Mouse (Mus musculus): ENCODE results near the gene Cers2.

Gene Cers2

GRCm38 (mm10) chr3:95290156-95290555, 24.4 kb upstream of the Cers2 start:
- DNase-seq = no peak

DNA sequence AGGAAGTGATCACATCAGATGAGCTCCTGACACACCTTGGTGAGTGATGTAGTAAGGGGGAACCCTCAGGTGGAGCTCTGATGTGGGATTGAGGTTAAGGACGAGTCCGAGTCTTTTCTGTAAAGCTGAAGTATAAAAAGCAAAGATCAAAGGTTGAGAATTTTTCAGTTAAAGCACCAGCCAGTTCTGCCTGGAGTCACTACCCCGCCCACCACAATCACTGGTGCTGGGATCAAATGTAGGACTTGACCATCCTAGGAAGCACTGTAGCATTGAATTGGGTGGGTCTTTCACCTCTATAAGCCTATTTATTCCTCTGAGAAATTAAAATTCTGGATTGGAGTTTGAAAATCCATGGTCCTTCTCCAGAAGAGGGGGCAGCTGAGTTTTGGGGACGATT, 23.6 kb upstream of the Cers2 start:
- DNase-seq = no peak

DNA sequence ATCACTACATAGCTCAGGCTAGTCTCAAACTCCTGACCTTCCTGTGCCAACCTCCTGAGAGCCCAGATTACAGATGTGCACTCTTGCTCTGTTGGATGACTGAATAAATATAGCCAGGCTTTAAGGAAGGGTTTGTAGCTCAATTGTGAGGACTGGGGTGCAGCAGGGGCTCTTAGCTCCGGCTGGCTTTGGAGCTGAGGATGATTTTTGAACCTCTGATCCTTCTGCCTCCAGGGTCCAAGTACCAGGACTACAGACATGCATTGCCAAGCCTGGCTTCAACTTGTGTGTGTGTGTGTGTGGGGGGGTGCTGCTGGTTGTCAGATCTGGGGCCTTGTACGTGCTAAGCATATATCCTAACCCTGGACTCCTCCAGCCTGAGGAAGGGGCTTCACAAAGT, 21.7 kb upstream of the Cers2 start:
- DNase-seq = no peak

- no peak for DNase-seq
Observed at GRCm38 (mm10) chr3:95293537-95293936, 21.1 kb upstream of the Cers2 start.

GRCm38 (mm10) chr3:95294316-95294715, 20.3 kb upstream of the Cers2 start:
- no peak for DNase-seq

DNA sequence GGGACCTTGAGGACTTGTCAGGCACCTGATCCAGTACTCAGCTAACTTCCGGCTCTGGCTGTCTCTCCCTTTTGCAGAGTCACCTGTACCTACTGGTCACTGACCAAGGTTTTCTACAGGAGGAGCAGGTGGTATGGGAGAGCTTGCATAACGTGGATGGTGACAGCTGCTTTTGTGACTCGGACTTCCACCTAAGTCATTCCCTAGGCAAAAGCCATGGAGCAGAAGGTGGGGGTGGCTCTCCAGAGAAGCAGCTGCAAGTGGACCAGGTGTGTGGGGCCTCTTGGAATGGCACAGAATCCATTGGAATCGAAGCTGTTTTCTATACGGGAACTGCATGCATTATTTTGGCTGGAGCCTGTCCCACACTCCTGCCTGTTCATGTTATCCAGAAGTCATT, 19.9 kb upstream of the Cers2 start:
- DNase-seq = no peak

DNA sequence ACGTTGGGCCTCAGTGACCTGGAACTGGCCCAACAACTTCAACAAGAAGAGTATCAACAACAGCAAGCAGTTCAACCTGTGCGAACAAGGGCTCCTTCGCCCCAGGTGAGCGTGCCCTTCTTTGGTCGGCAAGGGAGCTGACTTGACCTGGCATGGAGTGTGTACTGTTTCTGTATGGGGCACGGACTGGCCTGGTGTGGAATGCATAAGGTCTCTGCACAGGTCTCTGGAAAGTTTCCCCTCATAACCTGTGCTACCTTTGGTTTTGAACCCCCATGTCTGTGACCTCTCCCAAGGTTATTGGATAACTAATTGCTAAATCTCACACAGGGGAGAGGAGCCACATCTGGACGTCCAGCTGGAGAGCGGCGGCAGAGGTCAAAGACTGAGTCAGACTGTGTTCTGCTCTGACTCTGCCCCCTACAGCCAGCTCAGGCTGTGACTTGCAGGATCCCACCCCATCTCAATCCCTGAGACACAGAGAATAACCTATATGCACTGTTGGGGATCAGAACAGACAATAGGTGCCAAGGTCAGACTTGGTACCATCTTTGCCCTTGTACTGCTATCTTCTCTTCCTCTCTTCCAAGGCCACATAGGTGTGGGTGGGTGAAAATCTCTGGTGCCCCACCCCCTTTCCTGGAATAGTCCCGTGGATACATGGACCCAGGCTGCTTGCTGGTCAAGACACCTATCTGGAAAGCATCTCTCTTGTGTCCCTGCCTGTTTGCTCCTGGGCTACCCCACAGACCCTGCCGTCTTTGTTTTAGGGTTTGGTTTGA, 19.1 kb upstream of the Cers2 start:
- DNase-seq = no peak

DNA sequence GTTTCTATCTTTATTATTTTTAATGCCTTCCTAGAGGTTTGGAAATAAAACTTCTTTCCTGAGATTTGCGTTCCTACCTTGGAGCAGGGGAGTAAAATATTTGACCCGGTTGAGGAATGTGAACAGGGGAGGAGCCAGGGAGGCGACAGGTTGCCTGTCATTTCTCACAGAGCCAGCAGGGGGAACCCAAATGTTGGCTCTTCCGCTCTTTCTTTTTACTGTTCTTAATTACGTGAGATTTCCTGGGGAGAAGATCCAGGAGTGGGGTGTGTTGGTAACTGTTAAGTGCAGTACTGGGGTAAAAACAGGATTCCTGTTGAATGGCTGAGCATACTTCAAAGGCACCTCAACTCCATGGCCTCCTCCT, 18.5 kb upstream of the Cers2 start:
- DNase-seq = peak; percentile 75

DNA sequence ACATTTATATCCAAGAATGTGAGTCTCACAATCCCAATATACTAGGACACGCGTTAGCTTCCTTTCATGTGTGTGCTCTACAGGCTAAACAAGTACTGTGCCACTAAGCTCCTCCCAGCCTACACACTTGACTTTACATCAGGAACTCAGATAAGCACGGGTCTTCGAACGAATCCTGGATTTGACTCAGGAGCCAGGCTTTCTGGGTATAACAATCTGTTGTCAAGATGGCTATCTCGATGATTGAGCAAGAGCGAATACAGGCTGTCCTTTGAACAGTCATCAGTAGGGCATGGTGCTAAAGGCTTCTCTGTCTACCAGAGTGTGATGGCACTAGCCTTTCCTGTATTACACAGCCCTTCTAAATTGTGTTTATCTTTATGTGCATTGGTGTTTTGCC, 16.6 kb upstream of the Cers2 start:
- no peak for DNase-seq

DNA sequence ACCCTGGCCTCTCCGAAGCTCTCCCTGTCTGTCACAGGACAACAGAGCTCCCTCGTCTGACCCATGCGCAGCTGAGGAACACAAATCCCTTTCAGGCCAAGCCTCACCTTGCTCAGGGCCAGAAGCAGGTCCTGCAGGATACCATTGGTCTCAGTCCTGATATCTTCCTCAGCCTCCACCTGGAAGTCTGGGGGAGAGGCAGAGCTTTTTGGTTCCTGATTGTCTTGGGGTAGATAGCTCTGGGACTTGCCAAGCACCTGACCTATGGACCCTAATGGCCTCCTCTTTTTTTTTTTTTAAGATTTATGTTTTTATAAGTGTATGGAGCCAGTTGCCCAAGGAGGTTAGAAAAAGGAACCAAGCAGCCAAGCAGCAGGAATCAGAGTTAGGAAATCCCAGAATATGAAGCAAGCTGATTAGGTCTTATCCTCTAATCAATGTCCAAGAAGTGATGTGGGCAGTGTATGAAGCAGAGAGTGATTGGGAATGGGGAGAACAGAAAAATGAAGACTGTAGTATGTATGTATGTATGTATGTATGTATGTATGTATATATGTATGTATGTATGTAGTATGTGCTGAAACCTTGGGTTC, 13.3 kb upstream of the Cers2 start:
- DNase-seq = no peak

DNA sequence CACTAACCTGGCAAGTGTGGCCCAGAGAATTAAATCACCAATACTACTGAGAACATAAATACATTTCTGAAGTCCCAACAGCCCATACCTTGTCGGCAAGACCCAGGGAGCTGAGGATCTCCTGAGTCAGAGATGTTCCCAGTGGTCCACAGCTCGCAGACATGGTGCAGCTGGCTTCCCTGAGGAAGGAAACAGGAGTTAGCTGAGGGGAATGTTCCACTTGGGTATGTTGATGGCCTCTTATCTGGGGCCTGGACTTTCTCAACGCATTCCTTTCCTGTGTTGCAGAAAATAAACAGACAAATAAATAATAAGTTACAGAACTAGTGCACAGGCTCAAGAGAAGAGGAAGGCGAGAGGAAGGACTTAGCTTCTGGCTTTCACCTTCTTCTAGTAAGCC, 8.3 kb upstream of the Cers2 start:
- no peak for DNase-seq

DNA sequence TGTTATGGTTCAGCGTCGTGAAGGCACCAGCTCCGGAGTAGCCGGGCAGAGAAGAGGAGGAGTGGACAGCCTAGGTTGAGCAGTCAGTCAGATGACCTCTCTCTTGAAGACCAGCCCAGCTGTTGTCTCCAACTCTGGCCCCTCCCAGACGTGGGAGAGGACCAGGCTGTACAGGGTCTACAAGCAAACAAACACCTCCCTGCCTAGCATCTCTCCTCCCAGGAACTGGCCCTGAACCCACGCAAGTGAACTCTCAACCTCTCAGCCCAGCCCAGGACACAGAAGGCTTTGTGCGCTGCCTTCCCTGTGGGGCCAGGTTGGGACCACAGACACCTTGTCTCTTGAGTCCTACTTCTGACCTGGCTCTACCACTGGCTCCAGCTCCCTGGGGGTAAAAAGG, 7.5 kb upstream of the Cers2 start, which contains the start of gene Anxa9:
Anxa9 (minus strand) TSS at position 77 of the 400 bp plus-strand sequence.
- no peak for DNase-seq

DNA sequence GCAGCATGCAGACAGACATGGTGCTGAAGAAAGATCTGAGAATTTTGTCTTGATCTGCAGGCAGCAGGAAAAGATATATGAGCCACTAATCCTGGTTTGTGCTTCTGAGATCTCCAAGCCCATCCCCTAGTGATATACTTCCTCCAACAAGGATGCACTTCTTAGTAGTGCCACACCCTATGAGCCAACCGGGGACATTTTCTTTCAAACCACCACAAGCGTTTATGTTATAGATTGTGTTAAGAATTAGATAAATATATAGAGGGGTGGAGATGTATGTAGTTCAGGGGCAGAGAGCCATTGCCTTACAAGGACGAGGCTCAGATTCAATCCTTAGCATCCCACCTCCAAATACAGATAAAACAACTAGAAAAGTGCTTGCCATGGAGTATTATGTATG, 4.1 kb upstream of the Cers2 start:
- no peak for DNase-seq

DNA sequence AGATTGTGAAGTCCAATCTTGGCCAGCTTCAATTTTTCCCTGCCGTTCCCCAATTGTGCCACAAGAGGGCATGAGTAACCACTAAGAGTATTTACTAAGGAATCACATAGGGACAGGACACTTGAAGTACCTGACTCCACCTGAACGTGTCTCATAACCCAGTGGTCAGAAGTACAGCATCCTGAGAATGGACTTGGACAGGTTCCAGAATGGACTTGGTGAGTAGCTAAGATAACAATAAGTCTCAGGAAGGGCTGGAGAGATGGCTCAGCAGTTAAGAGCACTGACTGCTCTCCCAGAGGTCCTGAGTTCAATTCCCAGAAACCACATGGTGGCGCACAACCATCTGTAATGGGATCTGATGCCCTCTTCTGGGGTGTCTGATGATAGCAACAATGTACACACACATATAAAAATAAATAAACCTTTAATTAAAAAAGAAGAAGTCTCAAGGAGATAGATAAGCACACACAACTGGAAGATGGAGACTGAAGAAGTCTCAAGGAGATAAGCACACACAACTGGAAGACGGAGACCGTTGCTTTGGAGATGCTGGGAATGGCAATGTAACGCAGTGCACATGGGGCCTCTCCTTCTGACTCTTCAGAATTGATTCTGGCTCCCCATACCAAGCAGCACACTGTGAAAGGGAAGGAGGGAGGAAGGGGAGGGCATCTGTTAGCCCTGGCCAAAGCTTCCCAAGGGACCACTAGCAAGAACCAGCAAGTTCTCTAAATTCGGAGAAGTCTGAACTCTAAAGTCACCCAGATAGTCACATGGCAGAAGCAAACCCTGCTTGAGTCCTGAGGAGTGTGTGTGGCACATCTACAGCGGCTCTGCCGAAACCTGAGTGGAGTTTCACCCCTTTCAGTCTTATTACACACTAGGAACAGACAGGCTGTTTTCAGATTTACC, 3.4 kb upstream of the Cers2 start:
- DNase-seq = peak; percentile 62

DNA sequence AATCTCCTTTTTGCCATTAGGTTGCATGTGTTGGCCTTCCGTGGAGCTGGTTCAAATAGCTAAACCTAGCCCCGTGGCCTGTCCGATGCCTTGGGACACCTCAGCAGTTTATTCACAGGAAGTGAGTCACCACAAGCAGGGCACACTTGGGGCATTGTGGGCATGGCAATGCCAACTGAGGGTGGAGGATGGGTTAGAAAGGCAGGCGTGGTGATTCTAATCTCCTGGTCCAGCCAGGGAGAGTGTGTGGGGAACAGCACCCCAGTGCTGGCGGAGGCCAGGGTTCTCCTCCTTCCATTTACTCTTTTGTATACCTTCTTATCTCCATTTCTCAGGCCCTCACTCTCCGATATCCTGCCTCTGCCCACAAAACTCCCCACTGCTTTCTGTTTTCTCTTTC, 2.0 kb upstream of the Cers2 start:
- no peak for DNase-seq

GRCm38 (mm10) chr3:95313476-95313875, 1.1 kb upstream of the Cers2 start:
- DNase-seq = no peak

DNA sequence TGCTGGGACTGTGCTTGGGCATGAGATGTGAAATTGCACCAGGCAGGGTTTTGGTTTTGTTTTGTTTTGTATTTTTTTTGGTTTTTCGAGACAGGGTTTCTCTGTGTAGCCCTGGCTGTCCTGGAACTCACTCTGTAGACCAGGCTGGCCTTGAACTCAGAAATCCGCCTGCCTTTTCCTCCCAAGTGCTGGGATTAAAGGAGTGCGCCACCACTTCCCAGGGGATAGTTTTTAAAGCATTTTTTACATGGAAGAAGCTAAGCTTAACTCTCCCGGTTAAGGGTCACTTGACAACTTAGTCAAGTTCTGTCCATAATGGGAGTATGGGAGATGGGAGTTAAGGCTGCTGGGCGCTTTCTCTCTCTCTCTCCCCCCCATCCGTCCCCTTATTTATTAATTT, 516 bp upstream of the Cers2 start:
- no peak for DNase-seq

- DNase-seq = peak; percentile 94
Observed at GRCm38 (mm10) chr3:95315094-95315843, 678 bp downstream of the Cers2 start.

DNA sequence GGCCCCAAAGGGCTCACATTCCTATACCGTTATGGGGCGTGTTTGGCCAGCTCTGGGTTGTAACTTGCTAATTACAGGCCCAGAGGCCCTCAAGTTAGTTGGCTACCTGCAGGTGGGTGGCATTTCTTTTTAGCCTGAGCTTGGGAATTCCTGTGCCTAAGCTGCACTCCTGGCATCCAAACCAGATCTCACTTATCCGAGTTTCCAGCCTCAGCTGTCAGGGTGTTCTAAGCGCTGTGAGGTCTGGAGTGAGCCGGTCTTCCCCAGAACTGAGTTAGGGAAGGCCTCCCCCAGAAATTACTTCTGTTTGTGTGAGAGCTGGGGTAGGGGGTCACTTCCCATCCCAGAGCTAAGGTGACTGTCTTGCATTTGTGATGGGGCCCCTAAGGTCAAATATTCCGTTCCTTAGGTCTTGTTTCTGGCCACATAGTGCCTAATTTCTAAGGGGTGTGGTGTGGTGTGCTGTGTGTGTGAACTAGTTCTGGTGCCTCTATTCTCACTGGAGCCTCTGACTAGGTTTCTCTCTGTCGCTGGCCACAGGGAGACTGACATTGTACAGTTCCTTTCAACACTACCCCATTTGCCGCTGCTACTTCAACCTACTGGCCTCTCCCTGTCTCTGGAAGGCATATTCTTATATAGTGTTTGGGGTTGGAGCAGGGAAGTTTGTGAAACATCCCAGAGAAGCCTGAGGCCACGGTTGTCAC, 1.4 kb downstream of the Cers2 start:
- no peak for DNase-seq

- peak; percentile 85 for DNase-seq
Observed at GRCm38 (mm10) chr3:95317414-95318080, 3.0 kb downstream of the Cers2 start.

DNA sequence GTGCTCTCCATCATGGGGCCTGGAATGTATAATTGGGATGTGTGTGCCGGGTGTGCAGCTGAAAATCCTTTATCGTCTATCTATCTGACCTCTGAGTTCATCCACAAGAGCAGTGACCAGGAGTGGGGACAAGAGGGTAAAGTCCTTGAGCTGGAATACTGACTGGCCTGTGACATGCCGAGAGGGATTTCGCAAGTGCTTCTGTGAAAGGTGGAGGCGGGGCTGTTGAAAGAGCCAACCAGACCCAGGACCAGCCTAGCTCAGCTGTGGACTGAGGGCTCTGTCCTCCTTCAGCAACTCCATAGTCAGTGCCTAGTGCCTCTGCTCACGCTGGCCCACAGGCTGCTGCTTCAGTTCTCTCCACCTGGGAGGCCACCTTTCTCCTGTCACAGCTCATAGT, 4.0 kb downstream of the Cers2 start:
- DNase-seq = no peak

DNA sequence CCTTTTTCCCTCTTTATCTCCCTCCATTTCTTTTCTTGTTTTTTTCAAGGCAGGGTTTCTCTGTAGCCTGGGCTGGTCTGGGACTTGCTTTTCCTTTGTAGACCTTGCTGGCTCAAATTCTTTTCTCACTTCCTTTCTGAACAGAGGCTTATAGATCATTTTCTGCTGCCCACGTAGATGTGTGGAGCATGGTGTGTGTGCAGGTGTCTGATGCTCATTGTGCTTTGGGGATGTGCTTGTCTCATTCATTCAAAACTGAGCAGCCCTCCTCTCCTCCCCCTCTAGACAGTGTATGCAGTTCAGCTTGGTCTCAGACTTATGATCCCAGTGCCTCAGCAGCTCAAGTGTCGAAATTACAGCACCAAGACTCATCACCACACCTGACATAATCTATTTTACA, 4.5 kb downstream of the Cers2 start:
- no peak for DNase-seq

Measured in thymus, postnatal 4 days (tissue).